Mouse (Mus musculus) bone marrow, adult 2 months (tissue): ENCODE measurements around the gene Adig.

Experiments
- CTCF ChIP-seq: fragments of 200-500 bp; IDR thresholded peaks from 2 replicates; pipeline ENCODE4 v1.5.1; 2011; ENCODE audit warnings: low read length, control low read depth; ENCODE audit not compliant: control insufficient read depth, insufficient read depth
- POLR2A ChIP-seq: fragments of 200-500 bp; IDR thresholded peaks from 2 replicates; pipeline ENCODE4 v1.6.1; 2011; ENCODE audit warnings: low read depth, mild to moderate bottlenecking, control low read depth, low read length, borderline replicate concordance; ENCODE audit not compliant: control insufficient read depth

GRCm38 (mm10) chr2:158503226-158503625 lies 814 bp downstream of the Adig start:
- no peak for TF ChIP-seq CTCF
- no peak for TF ChIP-seq POLR2A
